Mouse (Mus musculus) small intestine, adult 2 months (tissue): ENCODE results near the gene Rhbdf2. TPM values are rescaled to one million over a fixed set of nuclear protein-coding genes. Genes with fewer than 3 reads are reported as not detected.
"Not testable (repeated sequence)": the region's sequence is repeated elsewhere in the genome, so short reads cannot be mapped to it uniquely, and the experiment has no call there.

Source experiments
- H3K27ac ChIP-seq: fragments of 200-500 bp; 2 replicates; pipeline ENCODE4 v1.5.1; 2012; ENCODE audit warnings: low read depth, low read length, control low read depth, inconsistent platforms; ENCODE audit not compliant: insufficient read depth
- H3K27me3 ChIP-seq: fragments of 200-500 bp; 2 replicates; pipeline ENCODE4 v1.6.1; 2012; ENCODE audit warnings: mild to moderate bottlenecking, moderate library complexity, low read length, inconsistent platforms; ENCODE audit not compliant: control insufficient read depth, insufficient read depth
- H3K36me3 ChIP-seq: fragments of 200-500 bp; 2 replicates; pipeline ENCODE4 v1.6.1; 2012; ENCODE audit warnings: mild to moderate bottlenecking, low read length, control low read depth, inconsistent platforms; ENCODE audit not compliant: control insufficient read depth, insufficient read depth
- H3K4me1 ChIP-seq: fragments of 200-500 bp; 2 replicates; pipeline ENCODE4 v1.6.1; 2012; ENCODE audit warnings: low read length, inconsistent platforms, mixed read lengths; ENCODE audit not compliant: control insufficient read depth, insufficient read depth, insufficient read length
- H3K4me3 ChIP-seq: fragments of 200-500 bp; 2 replicates; pipeline ENCODE4 v1.5.1; 2012; ENCODE audit warnings: low read depth, mild to moderate bottlenecking, control low read depth, inconsistent platforms, low read length, moderate library complexity
- CTCF ChIP-seq: fragments of 200-500 bp; IDR thresholded peaks from 2 replicates; pipeline ENCODE4 v1.5.1; 2012; ENCODE audit warnings: low read depth, mild to moderate bottlenecking, control low read depth, inconsistent platforms, low read length, moderate library complexity, mixed read lengths; ENCODE audit not compliant: insufficient replicate concordance, insufficient read length; ENCODE audit errors: extremely low read depth
- POLR2A ChIP-seq: fragments of 200-500 bp; IDR thresholded peaks from 2 replicates; pipeline ENCODE4 v1.6.1; 2012; ENCODE audit warnings: low read depth, mild to moderate bottlenecking, control low read depth, inconsistent platforms, low read length, moderate library complexity
- WGBS: fragments of 180-500 bp; shearing (Covaris S2); methylation state at CpG from one replicate; pipeline ENCODE4 v1.1.7; 2018; 5-methylcytosine and 5-hydroxymethylcytosine counted together
- polyA plus RNA-seq: library from polyadenylated mRNA; depleted of rRNA; stranded (reverse); fragments of >200 nt; gene quantifications from 2 replicates; pipeline ENCODE4 v1.2.3, GENCODE M21; 2012

Gene Rhbdf2
- polyA plus RNA-seq, 1 experiment, result 40.8 TPM

DNA sequence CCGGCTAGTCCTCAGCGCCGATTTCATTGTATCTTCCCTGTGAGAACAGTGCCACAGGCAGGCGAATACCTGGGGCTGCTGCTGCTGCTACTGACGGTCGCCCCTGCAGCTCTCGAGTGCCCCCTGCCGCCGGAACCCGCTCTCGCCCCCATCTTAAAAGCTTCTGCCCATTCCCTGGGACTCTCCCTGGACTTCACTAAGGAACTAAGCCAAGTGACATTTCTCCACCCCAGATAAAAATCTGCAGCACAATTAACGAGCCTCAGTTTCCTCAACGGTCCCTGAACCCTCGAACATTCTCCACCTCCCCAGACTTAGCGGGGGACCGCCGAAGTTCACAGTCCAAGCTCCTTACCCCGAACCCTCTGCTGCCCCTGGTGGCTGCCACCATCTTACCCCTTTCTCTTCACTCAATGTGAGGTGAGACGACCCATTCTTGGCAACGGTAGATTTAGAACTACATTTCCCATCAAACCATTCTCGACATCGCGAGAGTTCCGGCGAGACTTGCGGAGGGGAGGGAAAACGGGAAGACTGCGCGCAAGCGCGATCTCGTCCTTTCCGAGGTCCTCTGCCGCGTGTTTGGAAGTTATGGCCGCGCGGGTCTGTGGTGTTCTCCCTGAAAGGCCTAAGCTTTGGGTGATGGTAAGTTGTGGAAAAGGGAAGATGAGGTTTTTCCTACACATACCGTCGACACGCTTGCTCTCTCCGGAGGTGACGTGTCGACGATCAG is 44.5 kb upstream of the Rhbdf2 start:
- H3K27ac ChIP-seq, result peak overlapping the region; percentile 64
- H3K4me1 ChIP-seq, result peaks cover 17% of the 10 kb centered on the region; the same call in 1 of the 2 replicates
- TF ChIP-seq CTCF (peak; percentile 92), POLR2A (peak; percentile 76)
- H3K4me3 ChIP-seq, result peak overlapping the region; percentile 89
- under 1% methylated on average over 45 of the region's 45 CpGs for WGBS
- peaks cover 26% of the 10 kb centered on the region for H3K36me3 ChIP-seq
- no peaks in the 10 kb centered on the region for H3K27me3 ChIP-seq

DNA sequence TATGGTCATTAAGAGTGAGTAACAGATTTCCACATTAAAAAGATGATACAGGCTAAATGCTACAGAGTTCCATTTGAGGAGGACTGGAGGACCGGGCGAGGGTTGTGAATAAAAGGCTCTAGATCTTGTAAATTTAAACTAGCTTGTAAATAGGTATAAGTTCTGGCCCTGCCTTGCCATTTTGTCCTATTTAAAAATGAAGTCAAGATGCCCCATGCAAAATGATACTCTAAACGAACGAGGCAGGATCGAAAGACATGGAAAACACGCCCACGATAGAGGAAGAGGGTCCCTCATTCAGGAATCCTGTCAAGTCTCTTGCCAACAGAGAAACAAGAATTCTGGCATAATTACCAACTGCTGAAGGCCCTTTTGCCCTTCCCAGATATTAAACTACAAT is 43.6 kb upstream of the Rhbdf2 start:
- TF ChIP-seq CTCF (no peak), POLR2A (no peak)
- Histone ChIP-seq H3K4me1 (peaks cover 17% of the 10 kb centered on the region; the same call in 1 of the 2 replicates), H3K4me3 (no peak overlapping the region), H3K27me3 (no peaks in the 10 kb centered on the region), H3K36me3 (peaks cover 18% of the 10 kb centered on the region), H3K27ac (no peak overlapping the region)
- 85% methylated on average over 7 of the region's 7 CpGs for WGBS

DNA sequence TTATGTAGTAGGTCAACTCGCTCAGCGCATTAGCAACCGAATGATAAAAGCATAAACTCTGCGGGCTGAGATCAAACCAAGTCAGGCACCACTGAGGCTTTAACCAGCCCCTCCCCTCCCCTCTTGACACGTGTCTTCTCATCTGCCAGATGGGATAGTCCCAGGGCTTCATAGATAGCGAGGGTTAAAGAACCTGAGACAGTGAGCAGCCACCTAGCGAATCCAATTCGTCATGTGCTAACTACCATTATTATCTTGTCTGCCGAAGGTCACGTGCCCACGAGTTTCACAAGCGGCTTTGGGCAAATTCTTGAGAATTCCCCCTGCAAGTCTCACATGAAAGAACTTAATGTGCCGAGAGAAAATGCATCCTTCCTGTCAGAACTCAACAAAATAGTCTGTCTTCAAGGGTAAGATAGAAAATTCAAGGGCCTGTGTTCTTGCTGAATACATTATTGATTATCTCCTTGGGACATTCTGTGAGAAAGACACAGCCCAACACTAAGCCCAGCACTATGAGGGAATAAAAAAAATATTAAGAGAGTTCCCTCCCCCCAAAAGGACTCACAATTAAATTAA is 43.1 kb upstream of the Rhbdf2 start:
- H3K4me3 ChIP-seq, result no peak overlapping the region
- no peaks in the 10 kb centered on the region for H3K27me3 ChIP-seq
- no peak overlapping the region for H3K27ac ChIP-seq
- 62% methylated on average over 13 of the region's 13 CpGs for WGBS
- peaks cover 13% of the 10 kb centered on the region for H3K36me3 ChIP-seq
- TF ChIP-seq CTCF, result no peak
- no peak for TF ChIP-seq POLR2A
- peaks cover 17% of the 10 kb centered on the region; the same call in 1 of the 2 replicates for H3K4me1 ChIP-seq

DNA sequence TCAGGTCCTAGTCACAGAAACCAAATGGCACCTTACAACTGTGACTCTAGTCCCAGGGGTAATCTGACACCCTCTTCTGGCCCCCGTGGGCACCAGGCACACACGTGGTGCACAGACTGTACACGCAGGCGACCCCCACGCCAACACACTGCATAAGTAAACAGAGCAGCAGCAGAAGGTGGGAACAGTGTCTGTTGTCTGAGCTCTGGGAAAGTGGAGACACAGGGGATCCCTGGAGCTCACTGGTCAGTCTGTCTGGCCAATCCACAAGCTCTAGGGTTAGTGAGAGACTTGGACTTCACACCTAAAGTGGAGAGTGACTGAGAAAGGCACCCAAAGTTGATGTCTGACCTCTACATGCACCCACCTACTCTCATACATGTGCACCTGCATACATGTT is 42.5 kb upstream of the Rhbdf2 start:
- Histone ChIP-seq H3K27me3 (no peaks in the 10 kb centered on the region; the same call in 1 of the 2 replicates), H3K4me1 (peaks cover 15% of the 10 kb centered on the region; the same call in 1 of the 2 replicates), H3K4me3 (no peak overlapping the region), H3K27ac (no peak overlapping the region), H3K36me3 (peaks cover 8% of the 10 kb centered on the region)
- 43% methylated on average over 5 of the region's 5 CpGs for WGBS
- TF ChIP-seq CTCF (no peak), POLR2A (no peak)

DNA sequence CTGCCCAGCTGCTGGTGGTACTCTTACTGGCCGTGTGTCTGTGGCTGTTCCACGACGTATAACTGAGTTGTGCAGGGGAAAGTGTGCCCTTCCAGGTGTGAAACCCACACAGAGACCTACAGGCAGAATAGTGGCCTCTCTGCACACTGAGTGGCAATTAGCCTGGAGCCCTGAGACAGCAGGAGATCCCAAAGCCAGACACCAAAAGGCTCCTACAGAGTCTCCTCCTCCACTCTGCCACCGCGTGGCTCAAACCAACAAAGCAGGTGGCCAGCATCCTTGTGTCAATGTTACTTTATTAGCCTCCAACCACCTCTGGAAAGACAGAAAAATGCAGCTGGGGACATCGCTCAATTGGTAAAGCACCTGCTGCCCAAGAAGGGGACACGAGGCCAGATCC is 42.0 kb upstream of the Rhbdf2 start:
- WGBS, result 54% methylated on average over 7 of the region's 7 CpGs
- no peak overlapping the region for H3K27ac ChIP-seq

DNA sequence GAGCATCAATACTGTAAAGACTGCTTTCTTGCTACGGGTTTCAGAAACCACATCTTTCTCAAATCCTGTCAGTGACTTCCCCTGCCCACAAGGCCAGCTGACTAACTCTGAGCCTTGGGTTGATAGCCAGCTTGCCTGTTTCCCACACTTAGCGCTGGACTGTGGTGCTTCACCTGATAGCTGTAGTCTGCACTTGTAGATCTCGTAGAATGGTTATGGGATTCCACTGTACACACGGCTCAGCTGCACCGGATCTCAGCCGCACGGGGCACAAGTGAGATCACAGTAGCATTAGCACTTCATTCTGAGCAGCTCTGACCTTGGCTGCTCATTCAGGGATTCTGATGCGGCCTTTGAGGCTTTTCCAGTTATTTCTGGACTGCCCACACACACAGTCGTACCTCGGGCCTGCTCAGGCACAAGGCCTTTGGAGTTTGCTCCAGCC is 41.6 kb upstream of the Rhbdf2 start:
- no peak overlapping the region for H3K27ac ChIP-seq

More for the DNA sequence above, 42.0 kb upstream of the Rhbdf2 start:
- TF ChIP-seq CTCF, result peak; percentile 16; the same call in 1 of the 2 replicates
- TF ChIP-seq POLR2A, result no peak; the same call in 1 of the 2 replicates
- peaks cover 12% of the 10 kb centered on the region; the same call in 1 of the 2 replicates for H3K4me1 ChIP-seq
- peaks cover 3% of the 10 kb centered on the region for H3K36me3 ChIP-seq
- no peaks in the 10 kb centered on the region; the same call in 1 of the 2 replicates for H3K27me3 ChIP-seq
- no peak overlapping the region for H3K4me3 ChIP-seq

DNA sequence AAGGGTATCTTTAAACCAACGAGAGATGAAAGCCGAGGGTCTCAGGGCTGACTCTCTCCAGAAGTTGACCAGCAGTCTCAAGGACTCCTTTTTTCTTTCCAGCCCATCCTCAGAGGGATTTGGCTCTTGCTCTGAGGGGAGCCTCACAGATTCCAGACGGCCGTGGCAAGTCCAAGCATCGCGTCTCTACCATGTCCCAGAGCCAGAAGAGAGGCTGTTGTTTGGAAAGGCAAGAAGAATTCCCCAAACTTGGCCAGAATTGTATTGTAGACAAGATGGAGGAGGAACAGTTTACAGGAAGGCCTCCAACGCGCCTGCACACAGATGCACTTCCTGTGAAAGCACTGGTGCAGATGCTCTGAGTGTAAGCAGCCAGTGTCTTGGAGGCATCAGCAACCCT is 41.1 kb upstream of the Rhbdf2 start:
- TF ChIP-seq CTCF, result no peak
- no peak for TF ChIP-seq POLR2A
- H3K4me1 ChIP-seq, result peaks cover 5% of the 10 kb centered on the region; the same call in 1 of the 2 replicates
- no peak overlapping the region for H3K27ac ChIP-seq
- no peaks in the 10 kb centered on the region; the same call in 1 of the 2 replicates for H3K36me3 ChIP-seq
- no peaks in the 10 kb centered on the region; the same call in 1 of the 2 replicates for H3K27me3 ChIP-seq
- WGBS, result 85% methylated on average over 8 of the region's 8 CpGs
- H3K4me3 ChIP-seq, result no peak overlapping the region

More for the DNA sequence above, 41.6 kb upstream of the Rhbdf2 start:
- Histone ChIP-seq H3K4me1 (peaks cover 10% of the 10 kb centered on the region; the same call in 1 of the 2 replicates), H3K36me3 (peaks cover 2% of the 10 kb centered on the region), H3K27me3 (no peaks in the 10 kb centered on the region; the same call in 1 of the 2 replicates), H3K4me3 (no peak overlapping the region)
- no peak for TF ChIP-seq CTCF
- TF ChIP-seq POLR2A, result no peak
- WGBS, result 74% methylated on average over 10 of the region's 10 CpGs

DNA sequence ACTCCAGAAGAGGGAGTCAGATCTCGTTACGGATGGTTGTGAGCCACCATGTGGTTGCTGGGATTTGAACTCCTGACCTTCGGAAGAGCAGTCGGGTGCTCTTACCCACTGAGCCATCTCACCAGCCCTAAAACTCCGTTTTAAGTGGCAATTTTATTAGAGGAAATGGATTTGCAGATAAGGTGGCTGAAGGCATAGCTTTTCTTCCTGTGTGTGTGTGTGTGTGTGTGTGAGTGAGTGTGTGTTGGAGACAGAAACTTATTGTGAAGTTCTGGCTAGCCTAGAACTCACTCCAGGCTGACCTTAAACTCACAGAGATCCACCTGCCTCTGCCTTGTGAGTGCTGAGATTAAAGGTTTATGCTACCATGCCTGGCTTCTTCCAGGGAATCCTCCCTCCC is 40.2 kb upstream of the Rhbdf2 start:
- not testable (repeated sequence) for H3K27ac ChIP-seq, H3K27me3 ChIP-seq, H3K4me3 ChIP-seq, H3K4me1 ChIP-seq, H3K36me3 ChIP-seq
- WGBS, result 65% methylated on average over 5 of the region's 5 CpGs
